Mouse (Mus musculus): Measurements from ENCODE around the gene Hivep2. TPM values are rescaled to one million over a fixed set of nuclear protein-coding genes. Genes with fewer than 3 reads are reported as not detected.
A peak's percentile ranks its signal among the peaks of the same experiment; 100 is the strongest.

The Hivep2 gene
- 10 to 100 TPM; 25.7 to 28.4 TPM for total RNA-seq (2021)

- intact Hi-C loops (cut with DNase I): loop anchor here (2.0 to 5.0 kb wide), 6 partner anchors 51 to 279 kb away; partner anchors contain the start of gene Aig1
- peak; percentile 71 to 72 for DNase-seq
Measured at GRCm38 (mm10) chr10:13965974-13966829, at the start of gene Hivep2. Hivep2 (plus strand) TSS chr10:13966075.

DNA sequence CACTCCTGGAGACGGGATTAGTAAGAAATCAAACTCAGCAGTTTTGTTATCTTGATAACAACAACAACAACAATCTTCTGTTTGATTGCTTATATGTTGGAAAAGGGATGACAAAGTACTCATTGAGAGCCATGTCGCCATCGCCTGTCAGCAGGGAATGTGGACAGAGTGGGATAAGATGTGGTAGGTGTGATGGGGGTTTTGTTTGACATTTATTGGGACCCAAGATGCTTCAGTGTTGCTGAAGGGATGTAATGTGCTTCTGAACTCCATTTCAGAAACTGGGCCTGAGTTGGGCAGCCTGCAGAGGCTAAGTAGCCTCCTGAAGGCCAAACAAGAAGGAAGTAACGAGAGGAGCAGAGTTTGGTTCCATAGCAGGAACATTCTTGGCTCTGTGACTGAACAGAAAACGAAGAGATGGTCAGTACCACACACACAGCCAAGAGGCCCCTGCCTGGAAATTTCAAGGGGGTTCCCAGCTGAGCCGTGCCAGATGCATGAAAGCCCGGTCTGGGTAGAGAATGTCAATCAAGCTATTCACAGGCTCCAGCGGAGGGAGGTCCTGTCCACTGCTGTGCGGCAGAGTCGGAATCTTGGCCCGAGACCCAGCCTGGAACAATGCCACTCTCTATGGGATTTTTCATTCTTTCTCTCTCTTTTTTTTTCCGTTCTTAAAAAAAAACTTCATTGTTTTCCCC lies 49.1 kb upstream of the Hivep2 start:
- peak; percentile 70 to 73 for DNase-seq
- intact Hi-C loops (cut with DNase I): no loop called here

DNA sequence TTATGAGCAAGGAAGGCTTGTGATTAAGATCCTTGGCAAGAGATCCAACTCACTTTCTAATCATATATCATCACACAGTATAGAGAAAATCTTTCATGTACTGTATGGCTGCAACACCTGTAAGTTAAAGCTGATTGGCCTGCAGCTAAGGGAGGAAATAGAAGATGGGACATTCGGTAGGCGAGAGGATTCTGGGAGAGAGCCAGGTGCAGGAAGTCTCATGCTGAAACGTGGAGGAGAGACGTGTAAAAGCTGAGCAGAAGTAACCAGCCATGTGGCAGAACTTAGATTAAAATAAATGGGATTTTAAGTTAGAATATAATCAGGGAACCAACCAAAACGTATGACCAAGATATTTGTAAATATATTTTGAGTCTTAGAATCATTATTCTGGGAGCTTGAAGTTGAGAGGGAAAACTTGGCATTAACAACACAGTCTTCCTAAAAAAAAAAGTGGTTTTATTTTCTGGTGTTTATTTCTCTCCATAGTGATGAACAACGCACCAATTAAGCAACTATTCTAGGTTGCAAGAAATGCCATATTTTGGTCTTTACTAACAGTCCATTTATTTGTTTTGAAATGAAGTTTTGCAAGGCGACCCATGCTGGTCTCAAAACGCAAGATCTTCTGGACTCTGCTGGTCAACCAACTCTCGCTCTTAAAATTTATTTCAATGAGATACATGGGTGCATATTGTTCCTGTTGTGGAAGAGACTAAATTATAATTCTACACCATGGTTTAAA lies 44.1 kb upstream of the Hivep2 start:
- intact Hi-C loops (cut with DNase I): no loop called here
- no peak for DNase-seq

DNA sequence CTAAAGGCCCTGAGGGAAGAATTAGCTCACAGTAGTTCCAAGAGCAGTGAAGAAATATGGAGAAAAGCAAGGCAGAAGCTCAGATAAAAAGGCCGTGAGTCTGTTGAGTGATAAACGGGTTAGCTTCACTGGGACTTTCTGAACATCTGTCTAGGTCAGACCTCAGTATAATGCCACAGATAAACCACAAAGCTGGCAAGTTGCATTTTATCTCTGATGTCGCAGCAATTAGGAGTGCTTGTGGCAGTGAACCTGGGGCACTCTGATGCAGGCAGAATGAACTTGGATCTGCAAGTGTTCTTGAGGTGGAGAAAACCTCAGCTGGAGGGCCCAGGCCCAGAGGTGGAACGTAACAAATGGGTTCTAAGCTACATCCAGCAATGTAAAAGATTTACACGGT lies 36.6 kb upstream of the Hivep2 start:
- intact Hi-C loops (cut with DNase I): no loop called here

GRCm38 (mm10) chr10:13932147-13932546 lies 33.7 kb upstream of the Hivep2 start:
- no peak for DNase-seq
- intact Hi-C loops (cut with DNase I): no loop called here

More for the DNA sequence above, 36.6 kb upstream of the Hivep2 start:
- no peak for DNase-seq

- DNase-seq: no peak
- intact Hi-C loops (cut with DNase I): no loop called here
Measured at GRCm38 (mm10) chr10:13933320-13933719, 32.6 kb upstream of the Hivep2 start.

- intact Hi-C loops (cut with DNase I): no loop called here
- peak in 1 of 2 experiments; percentile 4 for DNase-seq
Measured at GRCm38 (mm10) chr10:13935646-13936045, 30.2 kb upstream of the Hivep2 start.

DNA sequence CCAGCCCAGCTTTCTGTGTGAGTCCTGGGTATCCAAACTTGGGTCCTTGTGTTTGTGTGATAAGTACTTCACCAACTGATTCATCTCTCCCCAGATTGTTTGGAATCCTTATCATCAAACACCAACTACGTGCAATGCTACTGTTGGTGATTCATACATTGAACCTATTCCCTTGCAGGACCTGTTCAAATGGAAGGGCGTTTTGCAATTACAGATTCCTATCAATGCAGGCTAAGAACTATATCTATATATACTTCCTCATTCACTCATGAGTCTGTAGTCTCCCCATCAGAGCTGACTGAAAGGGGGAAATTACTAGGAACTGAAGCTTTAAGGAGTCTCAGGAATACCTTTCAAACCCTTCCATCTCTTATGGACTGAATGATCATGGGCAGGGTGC lies 24.5 kb upstream of the Hivep2 start:
- no peak for DNase-seq
- intact Hi-C loops (cut with DNase I): no loop called here

DNA sequence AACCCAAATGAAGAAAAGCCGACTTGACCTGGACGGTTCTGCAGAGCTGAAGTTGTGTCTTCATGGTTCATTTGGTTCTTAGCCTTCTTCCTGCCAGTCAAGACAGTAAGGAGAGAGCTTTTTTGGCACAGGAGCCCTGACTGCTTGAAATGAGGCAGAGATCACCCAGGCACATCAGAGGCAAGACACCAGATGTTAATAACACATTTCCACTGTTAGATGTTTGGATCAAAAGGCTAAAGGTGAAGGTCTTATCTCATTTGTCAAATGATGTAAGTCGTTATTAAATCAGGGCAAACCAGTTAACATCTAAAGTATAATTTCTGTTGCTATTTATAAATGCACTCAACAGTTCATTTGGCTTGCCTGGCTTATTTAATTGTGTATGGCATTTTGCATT lies 22.2 kb upstream of the Hivep2 start:
- intact Hi-C loops (cut with DNase I): no loop called here
- DNase-seq: no peak

- intact Hi-C loops (cut with DNase I): no loop called here
- peak in 1 of 2 experiments; percentile 17 for DNase-seq
Measured at GRCm38 (mm10) chr10:13946498-13946897, 19.4 kb upstream of the Hivep2 start.

DNA sequence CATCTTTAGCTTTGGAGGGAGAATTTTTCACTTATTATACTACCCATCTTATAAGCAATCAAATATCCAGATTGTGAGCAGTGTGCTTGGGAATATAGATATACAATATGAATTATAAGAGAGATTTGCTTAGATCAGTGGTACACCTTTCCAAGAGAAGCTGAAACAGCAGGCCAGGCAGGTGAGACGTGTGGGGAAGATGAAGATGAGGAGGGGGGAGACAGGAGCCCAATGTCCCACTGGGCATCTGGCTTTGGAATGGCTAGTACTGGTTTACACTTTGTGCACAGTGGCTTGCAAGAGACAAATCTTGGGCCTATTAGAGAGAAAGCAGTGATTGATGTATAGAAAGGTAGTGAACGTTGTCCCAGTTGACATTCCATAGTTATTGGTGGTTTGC lies 2.9 kb upstream of the Hivep2 start:
- DNase-seq: no peak
- intact Hi-C loops (cut with DNase I): loop anchor here (5.0 kb wide), 1 partner anchor 401 kb away; no protein-coding TSS in a partner anchor

DNA sequence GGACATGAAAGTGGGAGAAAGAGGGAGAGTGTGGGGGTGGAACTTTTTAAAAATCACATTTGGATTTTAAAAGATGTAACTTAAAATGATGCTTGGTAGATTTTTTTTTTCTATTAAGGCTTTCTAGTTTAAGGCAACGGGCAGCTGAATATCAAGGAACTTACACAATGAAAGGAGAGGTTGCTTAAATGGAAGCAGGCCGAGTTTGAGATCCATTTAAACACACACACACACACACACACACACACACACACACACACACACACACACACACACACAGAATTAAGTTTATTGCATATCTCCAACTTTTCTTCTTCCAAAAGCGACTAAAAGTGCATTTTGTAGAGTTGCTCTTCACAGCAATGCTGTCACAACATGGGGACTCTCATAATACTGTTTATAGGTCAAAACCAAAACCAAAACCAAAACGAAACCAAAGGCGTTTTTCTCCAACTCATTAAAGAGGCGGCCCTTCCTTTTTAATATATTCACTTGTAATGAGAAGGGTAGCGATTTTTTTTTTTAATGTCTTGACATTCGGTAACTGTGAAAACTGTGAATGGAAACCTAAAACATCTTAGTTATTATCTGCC lies 1.9 kb upstream of the Hivep2 start:
- intact Hi-C loops (cut with DNase I): loop anchor here (2.0 to 5.0 kb wide), 3 partner anchors 93 to 402 kb away; partner anchors contain the start of gene Aig1
- DNase-seq: no peak

DNA sequence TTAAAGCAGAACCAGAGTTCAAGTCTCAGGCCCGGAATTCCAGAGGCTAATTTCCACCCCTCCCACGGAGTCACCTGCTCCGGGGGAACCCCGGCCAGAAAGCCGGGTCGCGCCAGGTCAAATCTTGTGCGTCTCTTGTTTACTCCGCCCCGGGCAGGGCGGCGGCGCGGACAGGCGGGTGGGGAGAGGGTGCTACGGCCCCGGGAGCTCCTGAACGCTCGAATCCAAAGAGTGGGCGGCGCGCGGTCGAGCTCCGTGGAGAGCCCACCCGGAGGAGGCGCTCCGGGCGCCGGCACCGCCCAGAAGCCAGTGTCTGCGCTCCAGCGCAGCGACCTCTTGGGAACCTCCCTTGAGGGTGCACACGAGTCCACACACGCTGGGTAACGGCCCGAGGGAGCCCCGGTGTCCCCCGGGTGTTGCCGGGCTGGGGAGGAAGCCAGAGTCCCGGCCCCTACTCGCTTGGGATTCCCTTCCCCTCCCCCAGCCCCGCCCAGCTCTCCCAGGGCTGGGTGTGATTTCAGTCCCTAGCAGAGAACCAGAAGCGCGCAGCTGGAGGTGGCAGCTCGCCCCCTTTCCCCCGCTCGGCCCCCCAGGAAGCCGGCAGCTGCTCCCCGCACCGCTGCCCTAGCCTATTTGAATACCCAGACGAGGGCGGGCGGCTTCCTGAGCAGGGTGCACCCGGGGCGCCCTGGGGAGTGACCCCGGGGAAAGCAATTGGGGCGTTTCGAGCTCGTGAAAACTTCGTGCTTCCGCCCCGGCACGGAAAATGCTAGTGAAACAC lies 1.2 kb upstream of the Hivep2 start:
- intact Hi-C loops (cut with DNase I): loop anchor here (2.0 to 5.0 kb wide), 4 partner anchors 92 to 402 kb away; partner anchors contain the start of gene Aig1
- peak; percentile 94 to 96 for DNase-seq

DNA sequence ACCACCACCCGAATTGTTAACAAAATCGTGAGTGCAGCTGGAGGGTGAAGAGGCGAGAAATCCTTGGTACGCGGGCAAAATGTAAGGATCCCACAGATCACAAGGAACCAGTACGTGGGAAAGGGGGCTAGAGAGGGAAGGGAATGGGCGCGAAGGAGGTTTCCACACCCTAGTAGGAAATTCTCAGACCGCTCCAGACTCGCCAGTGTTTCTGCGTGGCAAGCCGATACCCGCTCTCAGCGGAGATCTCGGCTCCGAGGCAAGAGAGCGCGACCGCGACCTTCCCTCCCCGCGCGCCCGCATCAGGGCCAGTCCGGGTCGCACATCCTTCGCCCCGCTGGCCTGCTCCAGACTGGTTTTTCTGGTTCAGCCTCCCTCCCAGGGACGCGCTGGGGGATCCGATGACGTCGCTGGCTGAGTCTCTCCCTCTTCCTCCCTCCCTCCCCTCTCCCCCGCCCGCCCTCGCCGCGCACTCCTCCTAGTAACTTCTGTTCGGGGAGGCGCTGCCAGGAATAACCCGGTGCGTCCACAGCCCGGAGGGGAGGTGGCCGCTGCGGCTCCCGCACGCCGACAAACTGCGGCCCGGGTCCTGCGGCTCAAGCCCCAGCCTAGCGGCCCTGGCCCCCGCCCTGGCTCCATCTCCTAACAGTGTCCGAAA lies 430 bp upstream of the Hivep2 start:
- intact Hi-C loops (cut with DNase I): loop anchor here (2.0 to 5.0 kb wide), 3 partner anchors 91 to 278 kb away; partner anchors contain the start of gene Aig1
- peak; percentile 92 to 93 for DNase-seq

- peak; percentile 82 for DNase-seq
- intact Hi-C loops (cut with DNase I): loop anchor here (2.0 to 5.0 kb wide), 4 partner anchors 50 to 280 kb away; no protein-coding TSS in a partner anchor
Measured at GRCm38 (mm10) chr10:13966830-13967450, 1.1 kb downstream of the Hivep2 start.

DNA sequence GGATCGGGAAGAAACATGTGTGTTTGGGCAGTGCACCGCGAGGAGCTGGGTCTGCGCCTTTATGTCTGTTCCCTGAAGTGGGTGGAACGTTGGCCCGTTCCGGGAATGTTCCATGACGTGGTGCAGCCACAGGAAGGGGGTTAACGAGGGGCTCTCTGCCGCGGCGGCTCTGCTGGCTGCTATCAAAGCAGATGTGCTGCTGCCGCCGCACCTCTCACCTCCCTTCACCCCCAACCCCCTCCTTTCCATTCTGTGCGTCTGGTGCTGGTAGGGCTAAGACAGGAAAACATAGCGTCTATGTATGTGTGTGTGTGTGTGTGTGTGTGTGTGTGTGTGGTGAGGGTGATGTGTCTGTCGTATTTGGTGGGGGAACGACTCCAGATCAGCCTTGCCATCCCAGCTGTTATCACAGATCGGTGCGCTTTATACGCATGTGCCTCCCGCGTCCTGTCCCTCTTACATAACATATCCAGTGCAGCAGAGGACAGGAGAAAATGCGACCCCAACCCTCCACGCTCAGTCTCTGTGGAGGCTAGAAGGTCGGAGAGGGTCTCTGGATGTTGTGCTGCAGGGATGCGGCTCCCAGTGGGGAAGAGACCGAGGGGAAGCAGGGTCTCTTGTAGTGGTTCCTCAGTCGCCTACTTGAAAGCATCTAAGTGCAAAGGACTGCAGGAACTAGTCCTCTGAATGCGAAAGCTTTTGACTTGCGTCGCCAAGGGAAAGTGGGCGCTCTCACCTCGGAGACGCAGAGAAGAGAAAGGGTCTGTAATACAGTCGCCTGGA lies 1.8 kb downstream of the Hivep2 start:
- DNase-seq: peak; percentile 92 to 93
- intact Hi-C loops (cut with DNase I): loop anchor here (2.0 to 5.0 kb wide), 4 partner anchors 49 to 280 kb away; no protein-coding TSS in a partner anchor

- no peak for DNase-seq
- intact Hi-C loops (cut with DNase I): loop anchor here (5.0 kb wide), 1 partner anchor 281 kb away; no protein-coding TSS in a partner anchor
Measured at GRCm38 (mm10) chr10:13968234-13968555, 2.3 kb downstream of the Hivep2 start.

DNA sequence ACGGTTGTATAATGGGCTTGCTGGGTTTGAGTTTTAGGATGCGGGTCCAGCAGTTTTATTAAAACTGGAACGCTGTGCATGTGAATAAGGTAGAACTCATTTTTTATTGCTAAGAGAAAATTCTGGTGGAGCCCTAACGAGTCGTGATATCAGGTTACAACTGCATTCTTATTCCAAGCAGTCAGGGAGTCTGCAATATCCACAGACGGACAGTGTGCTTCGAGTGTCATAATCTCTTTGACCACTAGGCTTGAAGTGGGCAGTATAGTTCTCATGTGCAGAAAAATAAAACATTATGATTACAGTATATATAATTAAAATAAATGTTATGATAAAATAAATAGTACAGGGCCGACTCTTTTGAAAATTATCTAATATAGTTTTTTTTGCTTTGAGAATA lies 3.1 kb downstream of the Hivep2 start:
- intact Hi-C loops (cut with DNase I): loop anchor here (5.0 kb wide), 1 partner anchor 282 kb away; no protein-coding TSS in a partner anchor
- peak; percentile 59 to 66 for DNase-seq

Measured in heart, postnatal 10 days (tissue).